In genomic region chr2:70069861-70070260, GRCm38 (mm10) we compare ENCODE assay signal across 13 mouse cellular contexts. TPM values are rescaled to one million over a fixed set of nuclear protein-coding genes. Genes with fewer than 3 reads are reported as not detected.
DNase-seq lines count a peak whose midpoint lies in the region; ATAC-seq and TF ChIP-seq lines count a peak whose summit lies in the region.
"Had no signal": no experiment of that assay in that cellular context is flagged by ENCODE, and none has a peak within 500 bp of the region (broad histone marks: within the 10 kb centered on the region; RNA-seq: fewer than 3 reads in every experiment).

No protein-coding gene starts in this region.

- ATAC-seq in stomach, postnatal 0 days (ENCODE audit: low FRiP score, low TSS enrichment), result peak; percentile 89
- ATAC-seq in erythroid progenitor cell, adult 5-6 weeks (replicated peaks; ENCODE audit: low FRiP score, poor library complexity, severe bottlenecking), result no peak
- ATAC-seq: hindbrain, embryonic 16.5 days had no signal

- H3K27ac ChIP-seq in stomach, postnatal 0 days (replicated peaks), result peak overlapping the region; percentile 49; the same call in 1 of the 2 replicates
- H3K27ac ChIP-seq: liver, embryonic 13.5 days had no signal

- no peaks in the 10 kb centered on the region for H3K9me3 ChIP-seq in stomach, postnatal 0 days (ENCODE audit: control insufficient read depth, low read length)
- H3K9me3 ChIP-seq: liver, embryonic 13.5 days had no signal

- WGBS in lung, adult 2 months, result 59% methylated on average over 5 of the region's 5 CpGs
- WGBS in stomach, postnatal 0 days, result 60% methylated on average over 5 of the region's 5 CpGs

- no peak for TF ChIP-seq CTCF in lung, adult 2 months (IDR thresholded peaks at IDR 0.05; ENCODE audit: insufficient read depth, low read length)
- TF ChIP-seq CTCF in stomach, postnatal 0 days (IDR thresholded peaks at IDR 0.05; ENCODE audit: low read depth), result no peak

- H3K27me3 ChIP-seq in stomach, postnatal 0 days (ENCODE audit: control insufficient read depth, insufficient read depth, low read length), result no peaks in the 10 kb centered on the region
- H3K27me3 ChIP-seq: liver, embryonic 13.5 days had no signal

- DNase-seq in cerebellum, postnatal 25 days, result peak; percentile 39 to 56
- DNase-seq in cerebellum, adult 8-10 months, result no peak
- peak; percentile 9 to 45 for DNase-seq in lung, adult 18-20 months
- no peak for DNase-seq in lung, adult 2 months
- DNase-seq in kidney, postnatal 14 days, result peak; percentile 55
- peak; percentile 46 for DNase-seq in stomach, postnatal 0 days (ENCODE audit: low spot score)
- DNase-seq in urinary bladder, postnatal 4 days (ENCODE audit: low spot score in 2 of 2), result no peak
- DNase-seq: adrenal gland, postnatal 10 days; layer of hippocampus, adult 9-11 months; liver, embryonic 13.5 days had no signal

- H3K4me3 ChIP-seq in lung, adult 2 months (replicated peaks; ENCODE audit: extremely low read depth, low read depth, low read length), result no peak overlapping the region
- no peak overlapping the region for H3K4me3 ChIP-seq in stomach, postnatal 0 days (ENCODE audit: low read depth, low read length)
- H3K4me3 ChIP-seq: liver, embryonic 13.5 days; myocyte had no signal

- TF ChIP-seq EP300 in stomach, postnatal 0 days (optimal IDR thresholded peaks at IDR 0.05), result no peak

- no peak overlapping the region for H3K9ac ChIP-seq in stomach, postnatal 0 days (ENCODE audit: low read length)
- H3K9ac ChIP-seq: liver, embryonic 13.5 days had no signal

- no peaks in the 10 kb centered on the region for H3K36me3 ChIP-seq in stomach, postnatal 0 days (ENCODE audit: control insufficient read depth, insufficient read depth, low read length)
- H3K36me3 ChIP-seq: liver, embryonic 13.5 days had no signal

- no peaks in the 10 kb centered on the region for H3K4me1 ChIP-seq in lung, adult 2 months (ENCODE audit: control insufficient read depth, insufficient read depth, low read length)
- no peaks in the 10 kb centered on the region for H3K4me1 ChIP-seq in stomach, postnatal 0 days (replicated peaks; ENCODE audit: control insufficient read depth, insufficient read depth)
- H3K4me1 ChIP-seq: liver, embryonic 13.5 days had no signal

- TF ChIP-seq POLR2A in lung, adult 2 months (IDR thresholded peaks at IDR 0.05; ENCODE audit: borderline replicate concordance, extremely low read depth, low read depth, low read length), result no peak

- H3K4me2 ChIP-seq in stomach, postnatal 0 days (replicated peaks; ENCODE audit: low read depth), result no peak overlapping the region
- H3K4me2 ChIP-seq: liver, embryonic 13.5 days had no signal

RNA-seq across cellular contexts. Expression of gene Myo3b, which starts 30.9 kb away (rescaled TPM):
- 0.19 and 0.23 TPM in 2 replicates for polyA plus RNA-seq in lung, adult 2 months (2012; rRNA removed)
- polyA plus RNA-seq in stomach, postnatal 0 days (2015; fragmentation: Nextera tagmentation; extraction: Ambion mirVana), result 0.21 and 0.42 TPM in 2 replicates
- total RNA-seq in erythroid progenitor cell, adult 5-6 weeks (2015; ENCODE audit: low replicate concordance), result 0.42 TPM in 1 of 2 replicates, not detected in the other
- 0.51 TPM in 1 of 2 replicates, not detected in the other for total RNA-seq in erythroid progenitor cell, adult 5-6 weeks (2017; ENCODE audit: low replicate concordance)
- total RNA-seq: adrenal gland, postnatal 10 days had no signal
- polyA plus RNA-seq: liver, embryonic 13.5 days had no signal

Comparison
In these comparisons a context has a peak if more than half of its experiments do, and no peak if none do; other contexts are left out.
1. DNase-seq: peak in cerebellum, postnatal 25 days (2 of 2), lung, adult 18-20 months (2 of 2), kidney, postnatal 14 days (single experiment) and stomach, postnatal 0 days (single experiment); none in cerebellum, adult 8-10 months (single experiment), lung, adult 2 months (single experiment) and urinary bladder, postnatal 4 days (0 of 2).